Mouse (Mus musculus) liver, adult 2 months (tissue): ENCODE data around the gene Ripor1. TPM values are rescaled to one million over a fixed set of nuclear protein-coding genes. Genes with fewer than 3 reads are reported as not detected.
A peak's percentile ranks its signal among the peaks of the same experiment; 100 is the strongest.

Experiments used
- DNase-seq: peaks from one replicate; pipeline ENCODE4 v3.0.0-alpha.2; 2011; ENCODE audit warnings: low read depth, low spot score; ENCODE audit errors: extremely low read depth
- H3K27ac ChIP-seq: fragments of 200-500 bp; replicated peaks from 2 replicates; pipeline ENCODE4 v1.5.1; 2012; ENCODE audit warnings: low read depth, mild to moderate bottlenecking, control low read depth, inconsistent platforms, low read length; ENCODE audit not compliant: insufficient read depth
- H3K27me3 ChIP-seq: fragments of 200-500 bp; 2 replicates; pipeline ENCODE4 v1.6.1; 2012; ENCODE audit warnings: mild to moderate bottlenecking, moderate library complexity, low read length, inconsistent platforms; ENCODE audit not compliant: control insufficient read depth, insufficient read depth
- H3K36me3 ChIP-seq: fragments of 200-500 bp; 2 replicates; pipeline ENCODE4 v1.6.1; 2012; ENCODE audit warnings: low read length, inconsistent platforms; ENCODE audit not compliant: control insufficient read depth, insufficient read depth
- H3K4me1 ChIP-seq: fragments of 200-500 bp; 2 replicates; pipeline ENCODE4 v1.6.1; 2011; ENCODE audit warnings: low read length; ENCODE audit not compliant: control insufficient read depth, insufficient read depth
- H3K4me3 ChIP-seq: fragments of 200-500 bp; 2 replicates; pipeline ENCODE4 v1.5.1; 2011; ENCODE audit warnings: low read depth, mild to moderate bottlenecking, control low read depth, low read length, moderate library complexity; ENCODE audit not compliant: insufficient read depth
- H3K79me2 ChIP-seq: fragments of 200-500 bp; 2 replicates; pipeline ENCODE4 v1.6.1; 2012; ENCODE audit warnings: inconsistent platforms, mild to moderate bottlenecking, low read length, moderate library complexity; ENCODE audit not compliant: control insufficient read depth, insufficient read depth
- H3K9ac ChIP-seq: fragments of 200-500 bp; 2 replicates; pipeline ENCODE4 v1.6.1; 2012; ENCODE audit warnings: low read depth, mild to moderate bottlenecking, control low read depth, inconsistent platforms, low read length
- CTCF ChIP-seq: fragments of 200-500 bp; IDR thresholded peaks from 2 replicates; pipeline ENCODE4 v1.5.1; 2011; ENCODE audit warnings: low read depth, low read length, control low read depth
- POLR2A ChIP-seq: fragments of 200-500 bp; IDR thresholded peaks from 2 replicates; pipeline ENCODE4 v1.6.1; 2011; ENCODE audit warnings: low read length, control low read depth; ENCODE audit not compliant: insufficient read depth; ENCODE audit errors: extremely low read depth
- WGBS: fragments of 180-500 bp; shearing (Covaris S2); methylation state at CpG from one replicate; pipeline ENCODE4 v1.1.7; 2018; 5-methylcytosine and 5-hydroxymethylcytosine counted together
- polyA plus RNA-seq: library from polyadenylated mRNA; depleted of rRNA; stranded (reverse); fragments of >200 nt; gene quantifications from 2 replicates; pipeline ENCODE4 v1.2.3, GENCODE M21; 2012
- total RNA-seq: library from RNA; depleted of rRNA; stranded (reverse); fragments of >200 nt; gene quantifications from 2 replicates; pipeline ENCODE4 v1.2.3, GENCODE M21; 2014

Ripor1 gene
- total and polyA plus RNA-seq, 2 experiments = 1.3 to 7.4 TPM

- no peaks in the 10 kb centered on the region; the same call in none of the 2 replicates for H3K4me1 ChIP-seq
- H3K9ac ChIP-seq = peak overlapping the region; percentile 45; the same call in 1 of the 2 replicates
- peaks cover 4% of the 10 kb centered on the region; the same call in 1 of the 2 replicates for H3K79me2 ChIP-seq
- H3K27me3 ChIP-seq = no peaks in the 10 kb centered on the region
- no peak for TF ChIP-seq POLR2A
- TF ChIP-seq CTCF = no peak
- peaks cover 12% of the 10 kb centered on the region for H3K36me3 ChIP-seq
- H3K4me3 ChIP-seq = peak overlapping the region; percentile 80
- DNase-seq = no peak
- H3K27ac ChIP-seq = no peak overlapping the region; the same call in 1 of the 2 replicates
- WGBS = 29% methylated on average over 20 of the region's 20 CpGs
Observed at GRCm38 (mm10) chr8:105613037-105613436, 8.0 kb downstream of the Ripor1 start.

- Histone ChIP-seq H3K36me3 (peaks cover 12% of the 10 kb centered on the region), H3K9ac (peak overlapping the region; percentile 48), H3K4me3 (peak overlapping the region; percentile 80), H3K27me3 (no peaks in the 10 kb centered on the region), H3K79me2 (peaks cover 4% of the 10 kb centered on the region; the same call in 1 of the 2 replicates), H3K27ac (peak overlapping the region; percentile 38; the same call in 1 of the 2 replicates), H3K4me1 (no peaks in the 10 kb centered on the region; the same call in none of the 2 replicates)
- no peak for TF ChIP-seq CTCF
- no peak for TF ChIP-seq POLR2A
- 46% methylated on average over 50 of the region's 50 CpGs for WGBS
- DNase-seq = no peak
Observed at GRCm38 (mm10) chr8:105613830-105614511, 8.9 kb downstream of the Ripor1 start.

GRCm38 (mm10) chr8:105615942-105616341, 10.9 kb downstream of the Ripor1 start:
- Histone ChIP-seq H3K27ac (no peak overlapping the region), H3K4me1 (no peaks in the 10 kb centered on the region; the same call in 1 of the 2 replicates), H3K79me2 (no peaks in the 10 kb centered on the region; the same call in 1 of the 2 replicates), H3K27me3 (no peaks in the 10 kb centered on the region), H3K9ac (no peak overlapping the region), H3K36me3 (peaks cover 12% of the 10 kb centered on the region), H3K4me3 (no peak overlapping the region)
- no peak for TF ChIP-seq CTCF
- no peak for TF ChIP-seq POLR2A
- WGBS = 93% methylated on average over 9 of the region's 9 CpGs
- DNase-seq = no peak

GRCm38 (mm10) chr8:105617451-105618278, 12.6 kb downstream of the Ripor1 start:
- H3K27ac ChIP-seq = no peak overlapping the region
- 92% methylated on average over 21 of the region's 21 CpGs for WGBS
- no peak overlapping the region for H3K4me3 ChIP-seq
- H3K36me3 ChIP-seq = peaks cover 12% of the 10 kb centered on the region
- no peaks in the 10 kb centered on the region for H3K4me1 ChIP-seq
- no peak for DNase-seq
- TF ChIP-seq POLR2A = no peak
- H3K79me2 ChIP-seq = no peaks in the 10 kb centered on the region; the same call in 1 of the 2 replicates
- H3K27me3 ChIP-seq = no peaks in the 10 kb centered on the region
- no peak overlapping the region for H3K9ac ChIP-seq

- Histone ChIP-seq H3K36me3 (peaks cover 12% of the 10 kb centered on the region), H3K9ac (no peak overlapping the region), H3K27ac (no peak overlapping the region), H3K27me3 (no peaks in the 10 kb centered on the region), H3K4me1 (no peaks in the 10 kb centered on the region), H3K4me3 (no peak overlapping the region), H3K79me2 (no peaks in the 10 kb centered on the region; the same call in 1 of the 2 replicates)
- no peak for TF ChIP-seq POLR2A
- no peak for TF ChIP-seq CTCF
- no peak for DNase-seq
- 95% methylated on average over 5 of the region's 5 CpGs for WGBS
Observed at GRCm38 (mm10) chr8:105618279-105618634, 13.2 kb downstream of the Ripor1 start.
